In the genomic region with DNA sequence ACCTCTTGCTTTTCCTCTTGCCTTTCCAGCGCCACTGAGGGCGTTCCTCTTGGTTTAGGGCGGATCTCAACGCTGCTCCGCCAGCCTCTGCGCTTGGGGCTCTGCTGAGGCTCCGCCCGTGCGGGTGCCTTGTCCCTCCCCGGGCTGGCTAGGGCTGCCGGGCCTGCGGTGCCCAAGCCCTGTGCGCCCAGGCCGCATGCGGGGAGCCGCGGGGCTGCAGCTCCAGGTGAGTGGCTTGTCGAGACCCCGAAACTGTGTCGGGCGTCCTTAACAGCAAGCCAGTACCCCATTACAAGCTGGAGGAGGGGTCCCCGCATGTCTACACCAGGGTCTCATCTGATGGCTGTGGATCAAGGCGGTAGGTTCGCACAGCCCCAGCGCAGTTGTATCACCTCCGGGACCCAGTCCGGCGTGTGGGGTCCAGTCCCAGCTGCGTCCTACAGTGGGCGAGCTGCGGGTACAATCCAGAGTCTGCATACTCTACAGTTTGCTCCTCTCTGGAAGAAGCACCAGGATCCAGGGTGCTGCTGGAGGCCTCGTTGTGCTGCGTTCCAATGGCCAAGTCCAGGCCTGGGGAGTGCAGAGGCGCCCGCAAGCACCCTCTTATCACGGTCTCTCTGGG, we compare ENCODE assay signal across 7 mouse cellular contexts. TPM values are rescaled to one million over a fixed set of nuclear protein-coding genes. Genes with fewer than 3 reads are reported as not detected.
DNase-seq lines count a peak whose midpoint lies in the region; ATAC-seq and TF ChIP-seq lines count a peak whose summit lies in the region.

TSS of gene Arntl2 (plus strand) at position 132 of the 622 bp plus-strand sequence.

- no peak within 1 kb of the TSS for H3K27ac ChIP-seq in embryonic facial prominence, embryonic 11.5 days (replicated peaks; ENCODE audit: low read depth, low read length)
- no peak within 1 kb of the TSS for H3K27ac ChIP-seq in intestine, postnatal 0 days (ENCODE audit: low read depth, low read length)

- peak; percentile 97 for ATAC-seq in embryonic facial prominence, embryonic 11.5 days (replicated peaks; ENCODE audit: insufficient number of reproducible peaks, low FRiP score, low TSS enrichment, low read depth)
- peak; percentile 91 for ATAC-seq in intestine, postnatal 0 days
- ATAC-seq in megakaryocyte-erythroid progenitor cell, adult 5-6 weeks (replicated peaks; ENCODE audit: low FRiP score, low TSS enrichment, poor library complexity, severe bottlenecking), result peak; percentile 98

- no peaks in the 10 kb centered on the region for H3K27me3 ChIP-seq in embryonic facial prominence, embryonic 11.5 days (ENCODE audit: control insufficient read depth, insufficient read depth, low read length)
- no peaks in the 10 kb centered on the region for H3K27me3 ChIP-seq in intestine, postnatal 0 days (replicated peaks; ENCODE audit: control insufficient read depth, insufficient read depth, low read length)

- no peak for TF ChIP-seq CTCF in intestine, postnatal 0 days (IDR thresholded peaks at IDR 0.05; ENCODE audit: low read depth)

- H3K9ac ChIP-seq in embryonic facial prominence, embryonic 11.5 days (replicated peaks; ENCODE audit: low read length), result peak within 1 kb of the TSS; percentile 67
- peak within 1 kb of the TSS; percentile 54 for H3K9ac ChIP-seq in intestine, postnatal 0 days (ENCODE audit: low read depth, low read length)

- intact Hi-C loops in left cerebral cortex, postnatal 36 days (cut with DNase I), result no loop called here

- DNase-seq in adrenal gland, postnatal 36 days, result peak; percentile 90 to 91
- peak; percentile 86 for DNase-seq in embryonic facial prominence, embryonic 11.5 days (ENCODE audit: low spot score)
- peak; percentile 98 for DNase-seq in heart, adult 11 months
- DNase-seq in left cerebral cortex, postnatal 36 days (ENCODE audit: low spot score in 2 of 2), result peak; percentile 72 to 76
- DNase-seq in right cerebral cortex, postnatal 4 days, result peak; percentile 67

- WGBS in embryonic facial prominence, embryonic 11.5 days, result 2% methylated on average over 36 of the region's 36 CpGs
- 1% methylated on average over 36 of the region's 36 CpGs for WGBS in intestine, postnatal 0 days

- H3K4me3 ChIP-seq in embryonic facial prominence, embryonic 11.5 days (ENCODE audit: low read depth, low read length), result peak within 1 kb of the TSS; percentile 47
- peak within 1 kb of the TSS; percentile 52 for H3K4me3 ChIP-seq in intestine, postnatal 0 days (ENCODE audit: low read depth, low read length)

- no peaks in the 10 kb centered on the region; the same call in 1 of the 2 replicates for H3K4me1 ChIP-seq in embryonic facial prominence, embryonic 11.5 days (ENCODE audit: control insufficient read depth, insufficient read depth, low read length)
- H3K4me1 ChIP-seq in intestine, postnatal 0 days (replicated peaks; ENCODE audit: control insufficient read depth, insufficient read depth, low read length), result 0 out of 2 replicates have a peak, but pooled peaks cover 7% of the 10 kb centered on the region

- no peaks in the 10 kb centered on the region for H3K36me3 ChIP-seq in embryonic facial prominence, embryonic 11.5 days (replicated peaks; ENCODE audit: control insufficient read depth, insufficient read depth, low read depth, low read length)
- no peaks in the 10 kb centered on the region for H3K36me3 ChIP-seq in intestine, postnatal 0 days (ENCODE audit: control insufficient read depth, insufficient read depth)

- peak within 1 kb of the TSS; percentile 80 for H3K4me2 ChIP-seq in embryonic facial prominence, embryonic 11.5 days (ENCODE audit: low read depth, low read length)
- H3K4me2 ChIP-seq in intestine, postnatal 0 days (replicated peaks; ENCODE audit: low read depth), result peak within 1 kb of the TSS; percentile 97

- no peaks in the 10 kb centered on the region for H3K9me3 ChIP-seq in embryonic facial prominence, embryonic 11.5 days (replicated peaks; ENCODE audit: control insufficient read depth, low read length)
- no peaks in the 10 kb centered on the region for H3K9me3 ChIP-seq in intestine, postnatal 0 days (ENCODE audit: control insufficient read depth)

RNA-seq across cellular contexts. Expression of gene Arntl2, which starts in this region (rescaled TPM):
- total RNA-seq in adrenal gland, postnatal 36 days (2021), result 1 to 10 TPM; 1.7 to 2.7 TPM
- 2.5 and 2.7 TPM in 2 replicates for polyA plus RNA-seq in embryonic facial prominence, embryonic 11.5 days (2014; fragmentation: Nextera tagmentation; extraction: Ambion mirVana)
- 0.52 and 0.76 TPM in 2 replicates for polyA plus RNA-seq in intestine, postnatal 0 days (2015; fragmentation: Nextera tagmentation; extraction: Ambion mirVana)
- total RNA-seq in left cerebral cortex, postnatal 36 days (2021), result 10 to 100 TPM in 1 of 2 experiments, 1 to 10 TPM in 1; 4.4 to 14.4 TPM
- total RNA-seq in megakaryocyte-erythroid progenitor cell, adult 5-6 weeks (2014; fragmentation: Nextera tagmentation), result not detected in 2 replicates
- not detected in 2 replicates for total RNA-seq in megakaryocyte-erythroid progenitor cell, adult 5-6 weeks (2017)

Comparison
In these comparisons a context has a peak if more than half of its experiments do, and no peak if none do; other contexts are left out.
1. Peak in ATAC-seq, H3K4me3 ChIP-seq, H3K9ac ChIP-seq and H3K4me2 ChIP-seq in intestine, postnatal 0 days; RNA of the gene not detected or under 1 TPM.
2. Peak in ATAC-seq in megakaryocyte-erythroid progenitor cell, adult 5-6 weeks; RNA of the gene not detected or under 1 TPM.